Mouse (Mus musculus): ENCODE data around the gene Hpdl. TPM values are rescaled to one million over a fixed set of nuclear protein-coding genes. Genes with fewer than 3 reads are reported as not detected.

Hpdl gene
- polyA plus RNA-seq, 1 experiment = 8.3 TPM

DNA sequence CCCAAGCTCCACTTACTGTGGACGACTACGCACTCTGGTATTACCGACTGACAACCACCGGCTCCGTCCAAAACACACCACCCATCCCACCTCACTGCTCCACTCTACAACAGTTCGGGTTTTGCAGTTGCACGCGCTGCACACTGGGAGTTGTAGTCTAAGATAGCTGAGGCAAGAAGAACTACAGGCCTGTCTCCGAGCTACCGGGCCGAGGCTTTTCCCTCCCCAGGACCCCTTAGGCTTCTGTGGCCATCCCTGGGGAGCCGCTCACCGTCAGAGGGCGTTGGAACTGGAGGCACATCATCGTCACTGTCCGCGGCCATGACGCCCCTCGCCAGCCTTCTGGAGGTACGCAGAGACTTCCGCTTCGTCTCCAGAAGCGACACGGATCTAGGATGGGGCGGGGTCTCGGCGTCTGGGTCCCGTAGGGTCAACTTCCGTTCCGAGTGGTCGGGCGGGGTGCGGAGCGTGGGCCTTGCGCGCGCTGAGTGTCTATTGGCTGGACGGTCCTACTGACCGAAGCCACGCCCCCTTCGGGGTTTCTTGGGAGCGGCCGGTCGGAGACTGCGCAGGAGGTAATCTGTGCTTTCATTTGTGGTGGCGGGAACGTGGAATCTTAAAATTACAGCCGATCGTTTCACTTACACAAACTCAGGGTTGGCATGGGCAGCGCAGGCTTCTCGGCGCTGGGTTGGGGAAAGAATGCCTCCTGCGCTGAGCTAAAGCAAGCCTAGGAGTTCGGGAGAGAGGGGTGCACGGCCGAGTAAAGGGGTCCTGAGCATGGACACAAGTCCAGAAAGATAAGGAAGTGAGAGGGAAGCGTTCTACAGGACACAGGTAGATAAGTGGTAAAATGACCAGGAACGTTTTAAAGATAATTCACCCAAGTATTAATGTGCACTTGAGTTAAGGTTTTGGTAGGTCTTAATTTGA, 14.0 kb downstream of the Hpdl start, which contains the start of the genes Toe1 and Mutyh:
TSS of gene Toe1 (minus strand) at position 444 of the 933 bp plus-strand sequence.
TSS of gene Mutyh (plus strand) at position 527 of the 933 bp plus-strand sequence.
- peak; percentile 85 for DNase-seq (ENCODE audit: low read depth, low spot score)
- whole genome bisulfite sequencing = under 1% methylated on average over 58 of the region's 58 CpGs

DNA sequence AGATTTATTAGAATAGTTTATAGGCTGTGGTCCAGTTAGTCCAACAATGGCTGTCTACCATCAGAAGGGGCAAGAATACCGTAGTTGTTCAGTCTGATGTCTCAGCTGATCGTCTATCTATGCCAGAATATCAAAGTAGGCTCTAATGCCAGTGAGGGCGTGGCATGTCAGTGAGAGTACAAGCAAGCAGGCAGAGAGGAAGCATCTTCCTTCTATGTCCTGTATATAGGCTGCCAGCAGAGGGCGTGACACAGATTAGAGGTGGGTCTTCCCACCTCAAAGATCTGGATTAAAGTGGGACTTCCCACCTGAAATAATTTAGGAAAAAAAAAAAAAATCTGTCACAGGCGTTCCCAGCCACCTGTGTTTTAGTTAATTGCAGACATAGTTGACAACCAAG, 21.6 kb downstream of the Hpdl start:
- WGBS = 27% methylated on average over 5 of the region's 5 CpGs
- no peak for DNase-seq (ENCODE audit: low read depth, low spot score)

DNA sequence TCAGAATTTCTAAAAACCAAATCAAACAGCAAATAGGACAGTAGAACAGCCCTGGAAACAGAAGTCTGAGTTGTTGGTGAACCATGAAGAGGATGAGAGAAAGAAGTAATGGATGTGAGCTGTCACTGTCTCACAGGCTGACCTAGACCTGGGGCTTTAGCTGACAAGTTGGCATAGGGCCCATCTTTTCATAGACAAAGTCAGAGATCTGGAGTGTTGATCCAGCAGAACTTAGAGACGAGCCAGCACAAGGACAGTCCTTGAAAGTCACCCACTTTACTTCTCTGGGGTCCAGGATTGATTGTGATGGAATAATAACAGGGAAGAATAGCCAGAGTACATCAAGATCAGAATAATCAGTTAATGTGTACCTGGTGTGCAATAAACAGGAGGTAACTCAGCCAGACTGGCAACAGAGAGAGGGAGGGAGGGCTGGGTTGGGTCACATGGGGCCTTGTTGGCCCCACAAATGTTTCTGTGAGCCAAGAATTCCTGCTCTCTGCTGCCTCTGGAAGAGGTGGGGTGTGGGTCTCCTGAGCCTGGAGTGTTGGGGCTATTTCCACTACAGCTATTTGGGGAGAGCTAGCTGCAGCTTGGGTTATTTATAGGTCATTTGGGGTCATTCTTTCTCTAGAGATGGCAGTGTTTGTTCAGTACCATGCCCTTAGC, 24.9 kb downstream of the Hpdl start:
- WGBS = 13% methylated on average over 1 of the region's 1 CpGs
- DNase-seq (ENCODE audit: low read depth, low spot score) = no peak

DNA sequence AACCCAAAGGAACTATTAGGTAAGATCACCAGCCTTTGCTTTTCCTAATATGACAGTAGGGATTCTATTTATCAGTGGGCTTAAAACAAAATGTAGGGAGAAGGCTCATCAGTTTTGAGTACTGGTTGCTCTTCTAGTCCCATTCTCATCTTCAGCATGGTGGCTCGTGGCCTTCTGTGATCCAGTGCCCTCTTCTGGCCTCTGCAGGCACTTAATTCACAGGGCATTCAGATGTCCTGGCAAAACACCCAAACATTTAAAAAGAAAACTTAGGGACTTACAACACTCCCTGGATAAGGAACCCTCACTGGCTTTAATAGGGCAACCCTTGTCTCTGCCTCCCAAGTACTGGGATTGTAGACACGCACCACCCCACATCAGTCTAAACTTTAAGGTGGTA, 27.2 kb downstream of the Hpdl start:
- WGBS = 80% methylated on average over 2 of the region's 2 CpGs
- DNase-seq (ENCODE audit: low read depth, low spot score) = no peak

DNA sequence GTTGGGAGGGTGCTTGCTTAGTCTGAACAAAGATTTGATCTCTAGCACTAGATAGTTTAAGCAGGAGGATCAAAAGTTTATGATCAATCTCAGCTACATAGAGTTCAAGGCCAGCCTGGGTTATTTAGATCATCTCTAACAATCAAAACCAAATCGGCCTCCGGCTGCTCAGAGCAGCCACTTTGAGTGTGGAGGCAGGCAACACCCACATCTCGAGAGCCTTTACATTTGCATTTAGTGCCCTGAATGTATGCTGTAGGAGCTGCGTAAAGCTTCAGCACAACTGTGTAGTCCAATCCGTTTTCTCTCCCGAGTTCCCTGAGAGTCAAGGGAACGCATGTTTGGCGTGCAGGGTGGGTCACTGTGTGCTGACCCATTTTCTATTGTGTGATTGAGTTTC, 29.1 kb downstream of the Hpdl start:
- 72% methylated on average over 8 of the region's 8 CpGs for WGBS
- no peak for DNase-seq (ENCODE audit: low read depth, low spot score)

DNA sequence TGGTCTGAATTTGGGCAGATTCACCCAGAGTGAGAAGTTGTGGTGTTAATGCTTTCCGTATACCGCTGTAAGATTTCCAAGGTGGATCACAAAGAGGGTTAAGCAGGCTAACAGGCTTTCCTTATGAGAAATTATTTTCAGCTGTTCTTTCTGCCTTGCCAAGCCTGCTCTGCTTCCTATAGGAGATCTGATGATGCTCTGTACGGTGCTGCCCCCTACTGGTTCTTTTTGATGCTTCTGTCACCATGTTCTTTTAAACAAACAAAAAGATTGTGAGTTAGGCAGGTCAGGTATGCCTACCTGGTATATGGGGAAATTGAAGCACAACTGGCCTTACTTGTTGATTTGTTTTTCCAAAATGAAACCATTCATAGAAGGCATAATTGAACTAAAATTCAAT, 32.6 kb downstream of the Hpdl start:
- DNase-seq (ENCODE audit: low read depth, low spot score) = peak; percentile 82
- 9% methylated on average over 3 of the region's 3 CpGs for WGBS

DNA sequence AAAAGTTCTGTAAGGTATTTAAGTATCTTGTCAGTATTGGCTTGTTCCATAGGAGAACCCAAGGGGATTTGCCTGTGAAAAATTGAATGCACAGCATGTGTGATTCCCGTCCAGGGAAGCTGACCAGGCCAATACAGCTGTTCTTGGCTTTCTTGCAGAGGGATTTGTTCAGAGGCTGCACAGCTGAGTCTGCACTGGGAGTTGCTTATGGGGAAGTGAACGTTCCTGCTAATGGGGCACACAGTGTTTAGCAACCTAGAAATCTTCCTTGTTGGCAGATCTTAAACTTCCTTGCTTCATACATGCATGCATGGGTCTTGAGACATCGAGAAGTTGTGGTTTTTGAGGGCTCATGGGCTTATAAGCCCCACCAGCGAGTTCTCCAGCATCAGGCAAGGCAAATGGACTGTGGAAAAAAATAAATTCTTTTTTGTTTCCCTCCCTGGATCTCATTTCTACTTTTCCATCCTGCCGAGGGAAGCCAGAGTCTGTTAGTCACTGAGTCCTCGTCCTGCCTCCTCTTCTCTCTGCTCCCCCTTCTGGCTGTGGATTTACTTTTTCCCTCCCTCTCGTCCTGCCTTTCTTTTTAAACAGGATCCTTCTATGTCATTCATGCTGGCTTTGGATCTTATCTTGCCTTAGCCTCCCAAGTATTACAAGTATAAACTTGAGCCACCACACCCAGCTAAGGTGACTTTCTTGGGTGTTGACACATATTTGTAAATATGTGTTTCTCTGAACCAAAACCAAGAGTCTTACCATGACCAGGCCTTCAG, 33.3 kb downstream of the Hpdl start:
- no peak for DNase-seq (ENCODE audit: low read depth, low spot score)
- 42% methylated on average over 7 of the region's 7 CpGs for WGBS

DNA sequence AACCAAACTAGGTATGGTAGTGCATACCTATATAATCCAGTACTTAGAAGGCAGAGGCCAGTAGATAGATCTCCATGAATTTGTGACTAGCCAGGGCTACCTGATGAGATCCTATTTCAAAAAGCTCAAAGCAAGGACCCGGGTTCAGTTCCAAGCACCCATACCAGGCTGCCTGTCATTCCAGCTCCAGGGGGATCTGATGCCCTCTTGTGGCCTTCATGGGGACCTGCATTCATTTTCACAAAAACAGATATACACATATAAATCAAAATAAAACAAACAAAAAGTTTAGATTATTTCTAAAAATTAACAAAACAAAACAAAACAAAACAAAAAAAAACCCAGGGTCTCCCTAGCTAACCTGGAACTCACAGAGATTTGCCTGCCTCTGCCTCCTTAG, 34.9 kb downstream of the Hpdl start:
- DNase-seq (ENCODE audit: low read depth, low spot score) = no peak
- 97% methylated on average over 1 of the region's 1 CpGs for WGBS

DNA sequence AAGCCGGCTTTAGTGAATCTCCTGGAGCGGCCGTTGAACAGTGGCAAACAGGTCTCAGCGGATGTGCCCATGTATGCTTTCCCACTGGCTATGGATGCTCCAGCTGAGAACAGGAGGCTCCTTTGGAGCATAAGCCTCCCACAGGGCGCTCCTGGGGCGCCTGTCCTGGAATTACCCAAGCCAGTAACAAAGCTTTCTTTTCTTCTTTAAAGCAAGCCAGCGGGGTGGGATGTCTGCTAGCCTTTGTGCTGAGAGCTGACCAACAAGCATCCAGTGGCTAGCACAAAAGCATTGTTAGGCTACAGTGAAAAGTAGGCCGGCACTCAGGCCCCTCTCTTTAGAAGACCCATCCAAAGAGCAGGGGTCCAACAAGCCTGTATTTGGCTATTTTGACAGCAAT, 39.3 kb downstream of the Hpdl start:
- no peak for DNase-seq (ENCODE audit: low read depth, low spot score)
- 82% methylated on average over 8 of the region's 8 CpGs for WGBS

DNA sequence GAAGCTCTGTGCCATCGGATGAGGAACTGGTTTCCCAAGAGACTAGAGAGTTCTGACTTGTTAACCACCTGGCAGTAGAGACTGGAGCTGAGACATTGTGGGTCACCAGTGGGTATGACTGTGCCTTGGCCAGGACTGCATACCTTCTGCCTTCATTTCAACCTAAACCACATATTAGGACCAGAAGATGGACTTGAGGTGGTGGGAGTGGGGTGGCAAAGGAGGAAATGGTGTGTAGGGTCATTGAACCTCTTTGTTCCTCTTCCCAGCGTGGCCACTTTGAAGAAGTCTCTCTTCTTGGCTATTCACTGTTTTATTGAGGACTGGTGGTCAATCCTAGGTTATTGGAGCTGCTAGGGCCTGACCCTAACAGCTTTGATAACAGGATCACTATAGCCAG, 40.1 kb downstream of the Hpdl start:
- 70% methylated on average over 2 of the region's 2 CpGs for WGBS
- no peak for DNase-seq (ENCODE audit: low read depth, low spot score)

DNA sequence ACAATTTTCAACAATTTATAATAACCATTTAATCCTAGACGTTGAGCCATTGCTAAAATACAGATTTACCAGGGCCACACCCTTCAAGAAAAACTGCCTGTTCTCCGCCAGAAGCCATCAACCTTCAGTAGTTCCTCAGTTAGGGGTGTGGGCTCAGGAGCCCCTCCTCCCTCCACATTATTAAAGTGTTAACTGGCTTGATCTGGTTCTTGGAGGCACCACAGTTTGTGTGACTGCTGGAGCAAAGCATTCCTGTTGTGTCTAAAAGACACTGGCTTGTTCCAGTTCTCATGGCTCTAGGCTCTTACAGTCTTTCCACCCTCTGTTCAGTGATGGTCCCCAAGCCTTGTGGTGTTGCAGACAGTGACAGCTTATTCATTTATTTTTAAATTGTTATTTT, 41.0 kb downstream of the Hpdl start:
- no peak for DNase-seq (ENCODE audit: low read depth, low spot score)
- WGBS = 59% methylated on average over 2 of the region's 2 CpGs

DNA sequence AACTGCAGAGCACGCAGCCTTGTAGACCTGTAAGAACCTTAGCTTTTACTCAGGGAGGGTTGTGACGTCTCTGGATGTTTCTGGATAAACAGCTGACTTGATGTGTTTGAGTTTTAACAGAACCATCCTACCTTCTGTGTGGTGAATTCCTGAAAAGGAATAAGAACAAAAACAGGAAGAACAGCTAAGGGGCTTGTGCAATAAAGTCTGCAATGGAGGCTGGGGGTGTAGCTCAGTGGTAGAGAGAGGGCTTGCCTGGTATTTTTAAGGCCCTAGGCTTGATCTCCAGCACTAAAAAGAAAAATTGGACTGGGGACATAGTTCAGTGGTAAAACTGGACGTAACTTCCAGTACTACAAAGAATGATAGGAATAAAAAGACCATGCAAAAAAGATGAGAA, 44.4 kb downstream of the Hpdl start:
- no peak for DNase-seq (ENCODE audit: low read depth, low spot score)
- 92% methylated on average over 3 of the region's 3 CpGs for WGBS

DNA sequence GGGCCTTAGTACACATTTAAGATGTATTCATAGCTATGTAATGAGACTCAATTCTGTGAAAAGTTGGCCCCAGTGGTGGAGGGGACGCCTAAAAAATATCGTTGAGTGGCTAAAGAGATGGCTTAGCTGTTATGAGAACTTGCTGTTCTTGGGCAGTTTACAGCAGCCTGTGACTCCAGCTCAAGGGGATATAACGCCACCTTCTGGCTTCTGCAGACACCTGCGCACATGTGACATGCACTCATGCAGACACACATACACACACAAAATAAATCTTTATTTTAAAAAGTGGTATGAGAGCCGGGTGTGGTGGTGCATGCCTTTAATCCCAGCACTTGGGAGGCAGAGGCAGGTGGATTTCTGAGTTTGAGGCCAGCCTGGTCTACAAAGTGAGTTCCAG, 45.1 kb downstream of the Hpdl start:
- WGBS = 87% methylated on average over 5 of the region's 5 CpGs
- no peak for DNase-seq (ENCODE audit: low read depth, low spot score)

Other genes starting within 250 kb of the Hpdl start
- gene Ccdc17, start 225.1 kb downstream of the Hpdl start, polyA plus RNA-seq (2012; rRNA removed) = 6.1 and 8.2 TPM in 2 replicates
- gene Nasp, start 193.8 kb downstream of the Hpdl start, polyA plus RNA-seq (2012; rRNA removed) = 5.4 and 6.0 TPM in 2 replicates
- gene Akr1a1, start 170.0 kb downstream of the Hpdl start, polyA plus RNA-seq (2012; rRNA removed) = 937 and 1,000 TPM in 2 replicates
- 346 and 395 TPM in 2 replicates for gene Prdx1, start 136.2 kb downstream of the Hpdl start, polyA plus RNA-seq (2012; rRNA removed)
- gene Mmachc, start 113.3 kb downstream of the Hpdl start, polyA plus RNA-seq (2012; rRNA removed) = 9.1 and 9.3 TPM in 2 replicates
- 19.4 and 23.9 TPM in 2 replicates for gene Ccdc163, start 113.2 kb downstream of the Hpdl start, polyA plus RNA-seq (2012; rRNA removed)
- gene Tesk2, start 100.8 kb downstream of the Hpdl start, polyA plus RNA-seq (2012; rRNA removed) = 14.6 and 21.5 TPM in 2 replicates
- gene Toe1, start 14.1 kb downstream of the Hpdl start, polyA plus RNA-seq (2012; rRNA removed) = 22.0 and 24.9 TPM in 2 replicates
- gene Mutyh, start 14.0 kb downstream of the Hpdl start, polyA plus RNA-seq (2012; rRNA removed) = 4.7 and 5.6 TPM in 2 replicates
- gene Zswim5, start 55.7 kb upstream of the Hpdl start, polyA plus RNA-seq (2012; rRNA removed) = 6.4 and 10.7 TPM in 2 replicates
- gene Urod, start 172.7 kb upstream of the Hpdl start, polyA plus RNA-seq (2012; rRNA removed) = 37.8 and 47.5 TPM in 2 replicates
- gene Hectd3, start 173.6 kb upstream of the Hpdl start, polyA plus RNA-seq (2012; rRNA removed) = 71.2 and 117 TPM in 2 replicates
- 5.2 and 7.1 TPM in 2 replicates for gene Eif2b3, start 197.7 kb upstream of the Hpdl start, polyA plus RNA-seq (2012; rRNA removed)